Mouse (Mus musculus) brain, embryonic 14.5 days (tissue): ENCODE data around the gene Msi2.

Experiments used
- CTCF ChIP-seq: fragments of 200-500 bp; IDR thresholded peaks from 2 replicates; pipeline ENCODE4 v1.5.1; 2012; ENCODE audit warnings: inconsistent platforms, mild to moderate bottlenecking, moderate library complexity, borderline replicate concordance; ENCODE audit not compliant: insufficient read depth, insufficient read length; ENCODE audit errors: extremely low read depth
- POLR2A ChIP-seq: fragments of 200-500 bp; IDR thresholded peaks from 2 replicates; pipeline ENCODE4 v1.6.1; 2012; ENCODE audit warnings: mild to moderate bottlenecking, inconsistent platforms, borderline replicate concordance; ENCODE audit not compliant: poor library complexity, insufficient read depth, insufficient read length, severe bottlenecking; ENCODE audit errors: extremely low read depth

DNA sequence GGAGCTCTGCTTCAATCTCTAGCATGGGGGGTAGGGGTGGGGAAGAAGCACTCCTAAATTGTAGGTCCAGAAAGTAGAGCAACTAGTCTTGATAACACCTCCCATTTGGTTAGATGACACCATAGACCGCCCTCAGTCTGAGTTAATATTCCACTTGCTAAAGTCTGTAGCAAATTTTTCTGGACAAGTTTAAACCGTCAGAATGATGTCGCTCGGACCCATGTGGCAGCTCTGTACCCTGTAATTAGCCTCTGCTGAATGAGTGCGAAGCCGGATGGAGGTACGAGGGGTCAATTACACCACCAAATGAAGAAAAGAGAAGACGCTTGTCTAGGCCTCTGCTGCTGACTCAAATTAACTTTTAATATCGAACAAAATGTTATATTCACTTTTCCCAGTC, 92.3 kb downstream of the Msi2 start:
- no peak for TF ChIP-seq CTCF
- no peak for TF ChIP-seq POLR2A
